Mouse (Mus musculus): ENCODE data around the gene Sgca.

Gene Sgca

DNA sequence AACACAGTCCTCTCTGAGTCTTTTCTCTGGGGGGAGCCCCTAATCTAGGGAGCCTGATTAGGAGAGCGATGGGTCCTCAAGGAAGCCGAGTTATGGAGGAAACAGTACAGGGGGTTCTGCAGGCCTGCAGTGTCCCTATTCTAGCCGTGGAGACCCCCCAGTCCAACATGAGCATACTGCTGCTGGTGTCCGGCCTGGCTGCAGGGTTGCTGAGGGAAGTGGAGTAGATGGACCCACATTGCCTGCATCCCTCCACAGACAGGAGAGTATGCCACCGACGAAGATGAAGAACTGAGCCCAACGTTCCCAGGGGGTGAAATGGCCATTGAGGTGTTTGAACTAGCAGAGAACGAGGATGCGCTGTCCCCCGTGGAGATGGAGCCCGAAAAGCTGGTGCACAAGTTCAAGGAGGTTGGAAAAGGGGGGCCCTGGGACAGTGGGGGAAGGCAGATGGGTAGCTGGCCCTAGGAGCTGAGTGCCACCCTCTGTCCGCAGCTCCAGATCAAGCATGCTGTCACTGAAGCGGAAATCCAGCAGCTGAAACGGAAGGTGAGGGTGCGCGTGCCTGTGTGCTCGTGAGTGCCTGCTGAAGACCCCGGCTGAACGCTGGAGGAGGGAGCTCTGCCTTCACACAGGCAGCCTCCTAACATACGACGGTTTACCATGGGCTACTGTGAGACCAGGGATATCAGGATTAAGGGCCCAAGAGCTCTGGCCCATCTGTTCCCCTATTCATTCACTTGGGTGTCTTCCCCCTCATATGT is 25.6 kb upstream of the Sgca start:
- no peak for DNase-seq (ENCODE audit: low spot score)

DNA sequence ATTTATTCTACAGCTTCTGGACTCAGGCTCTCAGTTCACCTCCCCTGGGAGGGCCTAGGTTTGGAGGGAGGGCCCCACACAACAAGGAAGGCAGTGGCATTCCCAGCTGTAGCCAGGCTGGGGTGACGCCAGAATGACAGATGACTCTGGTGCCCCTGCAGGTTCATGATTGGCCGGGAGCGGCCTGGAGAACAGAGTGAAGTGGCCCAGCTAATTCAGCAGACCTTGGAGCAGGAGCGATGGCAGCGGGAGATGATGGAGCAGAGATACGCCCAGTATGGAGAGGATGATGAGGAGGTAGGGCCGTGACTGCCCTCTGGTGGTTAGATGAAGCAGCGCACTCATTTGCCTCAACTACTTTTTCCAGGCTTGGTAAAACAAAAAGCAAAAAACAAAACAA is 24.9 kb upstream of the Sgca start:
- DNase-seq (ENCODE audit: low spot score) = peak; percentile 88

DNA sequence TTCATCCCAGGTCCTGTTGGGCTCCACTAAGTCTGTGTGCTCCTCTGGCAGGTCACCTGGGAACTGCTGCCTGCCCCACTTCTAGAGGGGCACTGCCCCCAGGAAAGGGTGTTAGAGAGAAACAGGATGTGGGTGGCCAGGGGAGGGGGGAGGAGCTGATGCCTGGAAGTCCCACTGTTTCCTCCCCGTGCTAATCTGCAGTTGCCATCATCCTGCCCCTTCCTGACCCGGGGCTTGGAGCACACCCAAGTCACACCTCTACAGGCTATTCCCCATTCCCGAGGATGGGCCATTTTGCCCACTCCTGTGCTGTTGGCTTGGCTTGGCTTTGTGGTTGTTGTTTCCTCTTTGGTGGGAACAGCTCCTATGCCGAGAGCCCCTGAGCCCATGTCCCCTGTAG is 24.4 kb upstream of the Sgca start:
- DNase-seq (ENCODE audit: low spot score) = no peak

DNA sequence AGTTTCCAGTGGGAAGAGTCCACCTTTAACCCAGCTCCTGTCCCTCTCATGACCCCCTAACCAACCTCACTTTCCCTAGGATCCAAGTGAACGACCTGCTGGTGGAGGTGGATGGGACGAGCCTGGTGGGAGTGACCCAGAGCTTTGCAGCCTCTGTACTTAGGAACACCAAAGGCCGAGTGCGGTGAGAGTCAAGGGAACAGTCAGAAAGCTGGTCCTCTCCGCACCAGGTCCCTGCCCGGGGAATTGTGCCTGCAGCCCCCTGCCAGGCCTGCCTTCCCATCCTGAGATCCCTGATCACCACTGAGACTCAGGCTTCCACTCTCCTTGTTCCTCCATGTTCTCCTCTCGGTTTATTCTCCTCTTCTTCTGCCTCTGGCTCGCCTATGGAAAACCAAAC is 24.0 kb upstream of the Sgca start:
- DNase-seq (ENCODE audit: low spot score) = no peak

DNA sequence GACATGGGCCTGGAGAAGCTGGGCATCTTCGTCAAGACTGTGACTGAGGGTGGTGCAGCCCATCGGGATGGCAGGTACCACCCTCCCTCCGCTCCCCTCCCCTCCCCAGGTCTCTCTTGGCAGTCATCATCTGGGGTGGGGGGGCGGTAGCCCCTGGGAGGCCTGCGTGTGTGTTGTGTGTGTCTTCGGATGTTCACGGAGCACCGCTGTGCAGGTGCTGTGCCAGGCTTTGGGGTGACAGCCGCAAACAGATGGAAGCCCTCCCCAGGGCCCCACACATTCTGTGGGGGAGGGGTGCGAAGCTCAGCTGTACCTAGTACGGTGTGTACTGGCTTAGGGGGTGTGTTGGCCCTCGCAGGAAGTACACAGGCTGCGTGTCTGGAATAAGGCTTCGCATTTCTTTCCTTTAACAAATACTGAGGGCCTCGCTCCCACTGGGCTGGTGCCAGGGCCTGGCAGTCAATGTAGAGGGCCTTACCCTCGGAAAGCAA is 22.0 kb upstream of the Sgca start:
- DNase-seq (ENCODE audit: low spot score) = no peak

DNA sequence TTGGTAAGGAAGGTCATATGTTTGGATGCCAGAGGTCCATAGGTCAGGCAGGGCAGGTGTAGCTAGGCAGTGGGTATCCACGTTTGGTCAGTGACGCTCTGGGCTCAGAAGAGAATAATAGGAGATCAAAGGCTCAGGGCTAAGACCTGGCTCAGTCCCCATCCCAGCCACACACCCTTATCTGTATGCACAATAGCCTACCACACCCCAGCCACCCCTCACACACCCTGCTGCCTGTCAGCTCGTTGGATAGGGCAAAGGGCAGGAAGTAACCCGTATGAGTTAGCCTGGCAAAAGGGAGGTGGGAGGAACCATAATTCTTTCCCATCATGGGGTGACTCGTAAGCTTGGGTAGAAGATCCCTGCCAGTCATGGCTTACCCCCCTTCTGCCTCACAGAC is 21.5 kb upstream of the Sgca start:
- DNase-seq (ENCODE audit: low spot score) = no peak

DNA sequence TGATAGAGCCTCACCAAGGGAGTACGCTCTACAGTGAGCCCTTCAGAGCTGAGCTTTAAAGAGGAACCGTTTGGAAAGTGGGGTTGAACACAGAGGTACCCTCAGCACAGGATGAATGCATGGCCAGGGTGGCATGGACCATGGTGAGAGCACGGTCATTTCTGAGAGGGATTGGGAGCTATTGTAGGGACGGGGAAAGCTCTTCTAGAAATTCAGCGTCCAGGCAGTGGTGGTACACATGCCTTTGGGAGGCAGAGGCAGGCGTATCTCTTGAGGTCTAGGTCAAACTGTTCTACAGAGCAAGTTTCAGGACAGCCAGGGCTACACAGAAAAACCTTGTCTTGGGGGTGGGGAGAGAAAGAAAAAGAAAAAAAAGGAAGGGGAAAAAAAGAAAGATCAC is 20.9 kb upstream of the Sgca start:
- DNase-seq (ENCODE audit: low spot score) = no peak

DNA sequence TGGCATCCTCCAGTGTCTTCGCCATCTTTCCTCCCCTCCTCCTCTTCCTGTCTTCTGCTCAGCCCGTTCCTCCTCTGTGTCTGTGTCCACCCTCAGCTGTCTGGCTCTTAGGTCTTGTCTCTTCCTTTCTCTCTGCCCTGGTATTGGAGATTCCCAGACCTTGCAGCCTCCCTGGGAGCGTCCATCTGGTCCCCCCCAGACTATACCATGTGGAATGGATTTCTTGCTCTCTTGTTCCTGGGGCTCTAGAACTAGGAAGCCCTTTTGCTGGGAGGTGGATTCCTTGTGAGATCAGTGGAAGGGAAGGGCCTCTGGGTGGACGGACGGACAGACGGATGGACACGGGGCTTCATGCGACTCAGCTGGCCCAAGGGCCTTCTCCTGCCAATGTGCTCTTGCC is 20.0 kb upstream of the Sgca start:
- DNase-seq (ENCODE audit: low spot score) = no peak

DNA sequence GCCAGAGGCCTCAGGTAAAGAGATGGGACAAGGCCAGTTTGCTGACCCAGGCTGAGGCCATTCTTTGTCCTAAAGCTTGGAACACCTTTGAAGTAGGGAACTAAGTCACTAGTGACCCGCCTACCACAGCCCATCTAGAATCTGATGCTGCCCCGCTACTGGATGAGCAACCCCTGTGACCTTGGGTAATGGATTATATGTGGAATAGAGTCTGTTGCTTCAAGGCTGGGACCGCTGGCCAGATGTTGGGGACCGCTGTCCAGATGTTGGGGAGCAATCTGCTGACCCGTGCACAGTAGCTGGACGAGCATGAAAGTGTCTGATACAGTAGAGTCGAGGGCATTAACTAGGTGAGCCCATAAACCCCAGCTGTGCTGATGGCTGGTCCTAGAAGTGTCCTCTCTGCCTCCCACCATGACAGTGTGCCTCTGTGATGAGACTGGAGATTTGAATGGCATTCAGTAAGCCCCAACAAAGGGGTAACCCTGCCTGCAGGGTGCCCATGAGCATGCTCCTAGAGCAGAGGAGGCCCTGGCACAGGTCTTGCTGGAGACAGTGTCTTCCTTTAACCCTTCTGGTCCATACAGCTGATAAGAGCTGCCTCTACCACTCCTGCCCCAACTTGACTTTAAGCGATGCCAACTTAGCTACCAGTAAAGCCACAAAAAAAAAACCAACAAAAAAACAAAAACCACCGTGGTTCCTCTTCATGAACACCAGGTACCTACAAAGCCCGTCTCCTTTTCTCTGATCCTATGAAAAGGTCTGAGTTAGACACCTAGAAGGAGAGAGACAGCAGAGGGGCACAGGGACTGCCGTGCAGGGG is 19.0 kb upstream of the Sgca start:
- no peak for DNase-seq (ENCODE audit: low spot score)

DNA sequence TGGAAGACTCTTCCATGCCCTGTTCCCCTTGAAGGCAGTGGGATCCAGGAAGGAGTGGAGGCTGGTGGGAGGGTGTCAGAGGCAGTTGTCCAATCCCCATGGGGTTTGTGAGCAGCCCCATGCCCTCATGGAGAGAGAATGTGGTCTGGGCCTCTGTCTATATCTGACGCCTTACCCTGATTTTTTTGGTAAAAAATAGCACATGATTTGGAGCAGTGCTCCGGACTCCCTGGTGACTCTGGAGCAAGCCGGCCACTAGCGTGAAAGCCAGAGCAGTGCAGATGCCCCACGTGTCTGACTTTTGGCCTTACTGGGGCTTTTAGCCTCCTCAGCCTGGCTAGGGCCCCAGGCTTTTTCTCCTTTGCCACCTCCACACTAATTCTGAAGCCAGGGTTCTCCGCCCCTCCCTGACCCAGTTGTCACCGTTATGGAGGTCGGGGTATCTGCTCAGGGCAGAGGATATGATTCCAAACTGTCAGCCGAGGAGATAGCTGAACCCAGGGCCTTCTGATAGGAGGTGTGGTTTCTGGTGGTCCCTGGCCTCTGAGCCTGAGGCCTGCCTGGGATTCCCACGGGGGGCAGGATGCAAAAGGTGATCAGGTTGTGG is 18.2 kb upstream of the Sgca start:
- DNase-seq (ENCODE audit: low spot score) = no peak

DNA sequence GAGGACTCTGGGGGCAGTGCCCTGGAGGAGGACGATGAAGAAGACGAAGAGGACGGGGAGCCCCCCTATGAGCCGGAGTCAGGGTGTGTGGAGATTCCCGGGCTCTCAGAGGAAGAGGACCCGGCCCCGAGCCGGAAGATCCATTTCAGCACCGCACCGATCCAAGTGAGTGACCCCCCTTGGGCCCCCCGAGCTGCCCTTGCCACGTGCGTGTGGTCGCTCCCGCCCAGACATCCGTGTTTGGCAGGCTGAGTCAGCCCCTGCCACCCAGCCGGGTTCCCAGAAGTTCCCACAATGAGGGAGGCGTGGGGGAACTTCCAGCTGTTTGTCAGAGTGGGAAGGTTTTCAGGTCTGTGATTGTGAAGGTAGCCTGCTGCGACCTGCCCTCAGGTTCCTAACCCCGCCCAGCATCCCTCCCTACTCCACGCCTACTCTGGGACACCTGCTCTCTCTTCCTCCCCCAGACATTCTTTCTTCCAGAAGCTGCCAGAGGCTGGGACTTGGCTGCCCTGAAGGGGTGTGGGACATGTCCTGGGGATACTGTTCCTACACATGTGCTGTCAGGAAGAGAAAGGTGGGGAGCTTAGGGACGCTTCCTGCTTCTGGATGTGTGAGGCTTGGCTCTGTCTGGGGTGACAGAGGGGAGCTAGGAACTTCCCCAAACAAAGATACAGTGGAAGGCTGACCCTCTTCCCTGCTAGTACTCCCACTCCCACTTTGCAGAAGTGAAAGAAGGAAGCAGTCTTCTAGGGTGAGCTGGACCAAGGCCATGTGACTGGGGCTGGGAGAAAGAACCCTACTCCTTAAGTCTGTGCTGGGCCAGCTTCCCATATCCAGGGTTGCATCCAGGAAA is 16.9 kb upstream of the Sgca start:
- no peak for DNase-seq (ENCODE audit: low spot score)

DNA sequence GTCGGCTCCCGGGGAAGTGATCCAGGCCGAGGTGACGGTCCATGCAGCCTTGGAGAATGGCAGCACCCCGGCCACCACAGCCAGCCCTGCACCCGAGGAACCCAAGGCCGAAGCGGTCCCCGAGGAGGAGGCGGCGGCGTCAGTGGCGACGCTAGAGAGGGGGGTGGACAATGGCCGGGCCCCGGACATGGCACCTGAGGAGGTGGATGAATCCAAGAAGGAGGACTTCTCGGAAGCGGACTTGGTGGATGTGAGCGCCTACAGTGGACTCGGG is 16.3 kb upstream of the Sgca start:
- no peak for DNase-seq (ENCODE audit: low spot score)

DNA sequence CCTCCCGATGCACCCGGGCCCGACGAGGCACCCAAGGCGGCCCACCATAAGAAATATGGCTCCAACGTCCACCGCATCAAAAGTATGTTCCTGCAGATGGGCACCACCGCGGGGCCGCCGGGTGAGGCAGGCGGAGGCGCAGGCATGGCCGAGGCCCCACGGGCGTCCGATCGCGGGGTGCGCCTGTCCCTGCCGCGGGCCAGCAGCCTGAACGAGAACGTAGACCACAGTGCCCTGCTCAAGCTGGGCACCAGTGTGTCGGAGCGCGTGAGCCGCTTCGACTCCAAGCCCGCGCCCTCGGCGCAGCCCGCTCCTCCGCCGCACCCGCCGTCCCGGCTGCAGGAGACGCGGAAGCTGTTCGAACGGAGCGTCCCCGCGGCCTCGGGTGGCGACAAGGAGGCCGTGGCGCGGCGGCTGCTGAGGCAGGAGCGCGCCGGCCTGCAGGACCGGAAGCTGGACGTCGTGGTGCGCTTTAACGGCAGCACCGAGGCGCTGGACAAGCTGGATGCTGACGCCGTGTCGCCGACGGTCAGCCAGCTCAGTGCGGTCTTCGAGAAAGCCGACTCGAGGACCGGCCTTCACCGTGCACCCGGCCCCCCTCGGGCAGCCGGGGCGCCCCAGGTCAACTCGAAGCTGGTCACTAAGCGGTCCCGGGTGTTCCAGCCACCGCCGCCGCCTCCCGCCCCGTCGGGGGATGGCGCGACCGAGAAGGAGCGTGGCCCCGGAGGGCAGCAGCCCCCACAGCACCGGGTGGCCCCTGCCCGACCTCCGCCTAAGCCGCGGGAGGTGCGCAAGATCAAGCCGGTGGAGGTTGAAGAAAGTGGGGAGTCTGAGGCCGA is 15.7 kb upstream of the Sgca start:
- no peak for DNase-seq (ENCODE audit: low spot score)

DNA sequence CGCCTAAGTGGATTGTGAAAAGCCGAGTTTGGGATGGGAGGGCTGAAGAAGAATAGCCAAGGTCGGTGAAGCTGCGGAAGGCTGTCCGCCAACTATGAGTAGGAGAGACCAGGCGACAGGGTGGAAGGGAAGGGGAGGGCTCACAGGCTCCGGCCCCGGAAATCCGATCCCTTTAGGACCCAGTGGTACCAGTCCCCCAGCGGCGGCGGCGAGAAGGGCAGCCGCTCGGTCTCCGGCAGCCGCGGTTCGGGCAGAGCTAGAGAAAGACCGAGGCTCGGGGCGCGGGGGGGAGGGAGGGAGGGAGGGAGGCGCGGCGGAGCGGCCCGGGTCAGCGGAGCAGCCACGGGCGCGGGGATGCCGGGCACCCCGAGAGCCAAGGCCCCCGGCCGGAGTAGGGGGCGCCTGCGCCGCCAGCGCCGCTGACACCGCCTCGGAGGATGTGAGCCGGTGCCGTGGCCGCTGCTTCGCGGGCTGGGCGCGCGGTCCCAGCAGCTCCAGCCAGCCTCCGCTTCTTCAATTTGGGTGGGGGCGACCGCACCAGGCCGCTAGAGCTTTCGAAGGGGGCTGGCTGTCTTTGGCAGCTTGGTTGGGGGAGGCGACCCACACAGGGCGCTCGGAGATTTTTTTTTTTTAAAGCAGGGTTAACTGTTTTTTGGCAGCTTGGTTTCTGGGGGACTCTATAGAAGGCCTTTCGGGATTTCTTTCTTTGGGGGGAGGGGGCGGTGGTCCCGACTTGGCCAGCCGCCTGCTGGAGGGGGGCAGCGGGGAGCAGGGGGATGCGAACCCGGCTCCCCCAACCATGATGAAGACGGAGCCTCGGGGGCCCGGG is 14.8 kb upstream of the Sgca start, which contains the start of gene Ppp1r9b:
Ppp1r9b (plus strand) TSS at position 287 of the 829 bp plus-strand sequence.
- peak; percentile 95 for DNase-seq (ENCODE audit: low spot score)

DNA sequence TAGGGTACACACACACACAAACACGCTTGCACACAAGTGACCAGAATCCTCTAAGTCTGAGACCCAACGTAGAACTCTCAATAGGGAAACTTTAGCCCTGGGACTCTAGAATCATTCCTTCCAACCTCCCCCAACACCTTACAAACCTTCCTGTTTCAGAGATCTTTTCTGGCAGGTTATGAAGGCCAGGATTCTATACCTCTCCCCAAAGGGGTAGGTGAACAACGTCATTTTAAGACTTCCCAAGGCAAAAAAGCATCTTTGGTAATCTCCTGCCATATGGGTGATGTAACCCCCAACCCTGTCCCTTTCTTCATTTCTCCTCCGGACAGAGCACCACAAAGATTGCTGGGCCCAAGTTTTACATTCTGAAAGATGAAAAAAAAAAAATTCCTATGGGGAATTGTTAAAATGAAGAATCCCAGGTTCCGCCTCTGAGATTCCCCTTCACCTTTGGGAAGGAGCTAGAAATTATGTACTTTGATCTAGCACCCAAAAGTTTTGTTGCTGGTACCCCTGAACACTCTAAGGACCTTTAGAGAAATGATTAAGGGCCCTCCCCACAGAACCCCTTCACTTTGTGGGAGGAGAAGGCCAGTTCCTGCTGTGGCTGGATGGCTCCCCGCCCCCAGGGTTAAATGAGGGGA is 14.1 kb upstream of the Sgca start:
- no peak for DNase-seq (ENCODE audit: low spot score)

DNA sequence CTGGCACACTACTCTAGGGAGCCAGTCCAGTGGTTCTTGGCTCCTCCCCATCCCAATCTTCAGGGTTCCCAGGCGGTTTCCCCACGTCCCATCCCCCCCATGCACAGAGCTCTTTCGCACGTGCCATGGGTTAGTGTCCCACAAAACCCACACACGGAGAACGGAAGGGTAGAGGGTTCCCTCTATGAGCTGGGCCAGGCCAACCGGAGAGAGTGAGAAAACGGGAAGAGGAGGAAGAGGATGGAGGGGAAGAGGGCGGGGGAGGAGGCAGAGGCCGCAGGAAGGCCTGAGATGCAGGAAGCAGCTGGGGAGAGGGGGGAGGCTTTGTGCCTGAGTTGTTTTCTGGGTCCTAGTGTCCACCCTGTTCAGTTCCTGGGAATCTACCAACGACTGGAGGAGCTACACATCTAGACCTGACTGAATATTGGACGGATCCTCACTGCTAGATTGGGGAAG is 13.5 kb upstream of the Sgca start:
- DNase-seq (ENCODE audit: low spot score) = peak; percentile 92

DNA sequence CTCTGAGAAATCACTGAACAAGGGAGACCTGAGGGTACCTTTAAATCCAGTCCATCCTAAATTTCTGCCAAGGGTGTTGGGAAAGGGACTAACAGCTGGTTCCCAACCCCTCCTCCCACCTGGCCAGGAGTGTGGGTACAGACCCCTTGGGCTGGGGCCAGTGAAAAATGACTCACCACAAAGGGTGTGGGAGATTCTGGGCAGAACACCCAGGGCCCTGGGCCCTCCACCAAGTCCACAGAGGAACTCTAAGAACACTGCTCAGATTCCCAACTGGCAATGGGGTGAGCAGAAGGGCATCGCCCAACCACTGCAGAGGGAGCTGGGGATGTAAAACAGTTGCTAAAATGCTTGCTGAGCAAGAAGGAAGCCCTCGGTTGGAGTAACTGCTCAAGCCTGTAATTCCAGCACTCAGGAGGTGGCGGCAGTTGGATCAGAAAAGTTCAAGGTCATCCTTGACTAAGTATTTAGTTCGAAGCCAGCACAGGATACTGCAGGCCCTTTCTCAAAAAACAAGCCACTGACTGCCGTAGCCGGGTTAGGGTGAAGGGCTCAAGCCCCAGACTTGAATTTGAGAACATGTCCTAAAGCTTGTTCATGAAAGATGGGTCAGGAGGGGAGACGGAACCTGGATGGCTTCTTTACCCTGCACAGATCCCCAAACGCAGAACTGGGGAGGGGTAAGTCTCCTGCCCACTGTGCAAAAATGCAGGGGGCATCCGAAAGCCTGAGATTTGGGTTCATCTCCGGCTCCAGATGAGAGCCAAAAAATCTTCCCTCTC is 12.8 kb upstream of the Sgca start:
- DNase-seq (ENCODE audit: low spot score) = no peak

DNA sequence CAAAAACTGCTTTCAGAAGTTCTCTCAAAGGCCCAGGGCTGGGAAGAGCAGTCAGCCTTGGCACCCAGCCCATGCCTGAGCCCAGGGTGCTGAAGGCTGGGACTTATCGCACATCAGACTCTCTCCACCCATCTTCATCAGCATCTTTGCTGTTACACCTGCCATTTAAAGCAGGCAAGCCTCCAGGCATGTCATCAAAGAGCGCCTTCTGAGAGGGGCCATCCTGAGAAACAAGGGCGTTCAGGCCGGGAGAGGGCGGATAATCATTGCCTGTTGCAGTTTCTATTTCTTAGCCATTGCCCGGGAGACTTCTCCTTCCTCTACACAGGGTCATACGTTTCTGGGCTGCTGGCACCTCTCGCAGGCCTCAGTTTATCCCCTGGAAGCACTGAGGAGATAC is 11.7 kb upstream of the Sgca start:
- no peak for DNase-seq (ENCODE audit: low spot score)

DNA sequence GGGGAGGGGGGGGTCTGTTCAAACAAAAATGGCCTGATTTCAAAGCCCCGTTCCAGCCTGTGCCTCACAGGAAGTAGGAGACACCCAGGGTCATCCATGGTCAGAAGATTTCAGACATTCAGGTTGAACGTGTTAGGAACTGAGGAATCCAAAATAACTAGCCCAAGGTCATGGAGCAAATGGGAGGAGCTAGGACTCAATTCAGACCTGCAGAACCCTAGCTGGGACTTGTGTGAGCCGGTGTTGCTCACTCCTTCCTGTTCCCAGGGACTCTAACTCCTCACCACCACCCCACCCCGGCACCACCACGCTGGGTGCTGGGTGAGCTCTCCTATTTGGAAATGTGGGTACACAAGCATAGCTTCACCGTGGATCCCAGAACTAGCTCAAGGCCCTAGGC is 11.2 kb upstream of the Sgca start:
- DNase-seq (ENCODE audit: low spot score) = no peak

Measured in retina, embryonic 14.5 days (tissue).